Mouse (Mus musculus): ENCODE data around the gene Twist2.

Gene Twist2

GRCm38 (mm10) chr1:91819237-91819636 is 18.0 kb downstream of the Twist2 start:
- no peak for DNase-seq (ENCODE audit: low spot score)

- DNase-seq (ENCODE audit: low spot score): no peak
Measured at GRCm38 (mm10) chr1:91820531-91820930, 19.3 kb downstream of the Twist2 start.

- DNase-seq (ENCODE audit: low spot score): no peak
Measured at GRCm38 (mm10) chr1:91822316-91822824, 21.1 kb downstream of the Twist2 start.

GRCm38 (mm10) chr1:91823530-91823929 is 22.3 kb downstream of the Twist2 start:
- no peak for DNase-seq (ENCODE audit: low spot score)

GRCm38 (mm10) chr1:91823951-91824350 is 22.7 kb downstream of the Twist2 start:
- DNase-seq (ENCODE audit: low spot score): no peak

GRCm38 (mm10) chr1:91825261-91825660 is 24.0 kb downstream of the Twist2 start:
- no peak for DNase-seq (ENCODE audit: low spot score)

- DNase-seq (ENCODE audit: low spot score): no peak
Measured at GRCm38 (mm10) chr1:91831978-91832377, 30.7 kb downstream of the Twist2 start.

GRCm38 (mm10) chr1:91839557-91839956 is 38.3 kb downstream of the Twist2 start:
- DNase-seq (ENCODE audit: low spot score): no peak

- no peak for DNase-seq (ENCODE audit: low spot score)
Measured at GRCm38 (mm10) chr1:91839979-91840378, 38.7 kb downstream of the Twist2 start.

- DNase-seq (ENCODE audit: low spot score): no peak
Measured at GRCm38 (mm10) chr1:91844236-91844635, 43.0 kb downstream of the Twist2 start.

- no peak for DNase-seq (ENCODE audit: low spot score)
Measured at GRCm38 (mm10) chr1:91844681-91845379, 43.6 kb downstream of the Twist2 start.

GRCm38 (mm10) chr1:91845380-91845957 is 44.2 kb downstream of the Twist2 start:
- no peak for DNase-seq (ENCODE audit: low spot score)

- DNase-seq (ENCODE audit: low spot score): no peak
Measured at GRCm38 (mm10) chr1:91851300-91851699, 50.0 kb downstream of the Twist2 start.

- DNase-seq (ENCODE audit: low spot score): no peak
Measured at GRCm38 (mm10) chr1:91856771-91857664, 55.8 kb downstream of the Twist2 start.

- DNase-seq (ENCODE audit: low spot score): no peak
Measured at GRCm38 (mm10) chr1:91858101-91858790, 57.0 kb downstream of the Twist2 start.

GRCm38 (mm10) chr1:91858901-91859300 is 57.6 kb downstream of the Twist2 start:
- DNase-seq (ENCODE audit: low spot score): no peak

- DNase-seq (ENCODE audit: low spot score): no peak
Measured at GRCm38 (mm10) chr1:91861511-91861910, 60.2 kb downstream of the Twist2 start.

GRCm38 (mm10) chr1:91866001-91866400 is 64.7 kb downstream of the Twist2 start:
- no peak for DNase-seq (ENCODE audit: low spot score)

- DNase-seq (ENCODE audit: low spot score): no peak
Measured at GRCm38 (mm10) chr1:91871101-91871500, 69.8 kb downstream of the Twist2 start.

GRCm38 (mm10) chr1:91872388-91873059 is 71.3 kb downstream of the Twist2 start:
- no peak for DNase-seq (ENCODE audit: low spot score)

GRCm38 (mm10) chr1:91873572-91874285 is 72.5 kb downstream of the Twist2 start:
- no peak for DNase-seq (ENCODE audit: low spot score)

Measured in left cerebral cortex, adult 11 months (tissue).